Comparison of ENCODE assay signal across 9 mouse cellular contexts in the genomic region with DNA sequence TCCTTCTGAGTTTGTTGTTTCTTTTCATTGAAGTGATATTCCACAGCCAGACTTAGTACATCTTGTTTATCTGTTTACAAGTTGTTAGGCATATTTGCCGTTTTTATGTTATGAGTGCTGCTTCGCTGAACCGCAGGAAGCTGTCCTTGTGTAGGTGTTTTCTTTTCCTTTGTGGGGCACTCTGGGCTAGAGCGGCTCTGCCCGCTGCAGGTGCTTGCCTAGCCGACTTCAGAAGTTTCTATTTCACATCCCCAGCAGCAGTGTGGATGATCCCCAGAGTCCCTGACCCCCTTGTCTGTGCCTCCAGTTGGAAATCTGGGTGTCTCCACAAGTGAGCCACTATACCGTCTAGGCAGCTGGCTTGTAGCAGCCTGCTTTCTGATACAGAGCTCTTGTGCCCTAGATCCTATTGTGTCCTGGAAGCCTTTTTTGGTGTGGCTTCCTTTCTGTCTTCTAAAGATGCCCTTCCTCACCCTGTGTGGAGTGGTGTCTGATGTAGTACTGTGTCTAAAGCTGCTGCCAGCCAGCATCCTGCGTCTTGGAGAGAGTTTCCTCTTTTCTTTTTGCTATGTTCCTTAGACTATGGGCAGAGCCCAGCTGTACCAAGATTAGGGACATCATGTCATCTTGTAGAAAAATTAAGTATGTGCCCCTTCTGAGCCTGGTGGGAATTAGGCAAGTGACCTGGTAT.
A peak's percentile ranks its signal among the peaks of the same experiment; 100 is the strongest.
DNase-seq lines count a peak whose midpoint lies in the region; ATAC-seq and TF ChIP-seq lines count a peak whose summit lies in the region.
"Had no signal": no experiment of that assay in that cellular context is flagged by ENCODE, and none has a peak within 500 bp of the region (broad histone marks: within the 10 kb centered on the region; RNA-seq: fewer than 3 reads in every experiment).

No protein-coding gene starts in this region.

- H3K9ac ChIP-seq in CH12.LX (ENCODE audit: insufficient read depth, low read depth) = no peak overlapping the region
- H3K9ac ChIP-seq in heart, embryonic 13.5 days = peak overlapping the region; percentile 77
- H3K9ac ChIP-seq: forebrain, embryonic 13.5 days had no signal

- peaks cover 30 to 85% of the 10 kb centered on the region in 2 experiments for H3K4me1 ChIP-seq in CH12.LX (ENCODE audit: control insufficient read depth in 1 of 2, insufficient read depth in 2 of 2)
- H3K4me1 ChIP-seq in heart, embryonic 13.5 days = peaks cover 100% of the 10 kb centered on the region

- TF ChIP-seq CTCF in CH12.LX (conservative IDR thresholded peaks at IDR 0.05 in 1 of 2, IDR thresholded peaks at IDR 0.05 in 1 of 2; ENCODE audit: low read depth in 2 of 2, low read length in 2 of 2) = no peak

- H3K79me2 ChIP-seq in CH12.LX (replicated peaks; ENCODE audit: control insufficient read depth, extremely low read depth, insufficient read depth, poor library complexity, severe bottlenecking) = peaks cover 9% of the 10 kb centered on the region; the same call in 1 of the 2 replicates

- no peaks in the 10 kb centered on the region for H3K27me3 ChIP-seq in CH12.LX (replicated peaks)
- H3K27me3 ChIP-seq in heart, embryonic 13.5 days (replicated peaks) = no peaks in the 10 kb centered on the region
- H3K27me3 ChIP-seq: forebrain, embryonic 13.5 days had no signal

- no peak; the same call in 1 of the 2 replicates for TF ChIP-seq EP300 in CH12.LX (IDR thresholded peaks at IDR 0.05; ENCODE audit: low read length)

- dilution Hi-C loops in CH12.LX (cut with MboI; ENCODE audit: extremely low pct_ligation_motif_present, extremely low pct_unique_long_range_greater_than_20kb, low sequenced_read_pairs) = no loop called here

- no peaks in the 10 kb centered on the region for H3K9me3 ChIP-seq in CH12.LX (replicated peaks; ENCODE audit: low read length)
- H3K9me3 ChIP-seq in heart, embryonic 13.5 days = no peaks in the 10 kb centered on the region
- H3K9me3 ChIP-seq: forebrain, embryonic 13.5 days had no signal

- in situ Hi-C loops in CH12.LX (cut with MboI; ENCODE audit: low pct_ligation_motif_present, low pct_unique_long_range_greater_than_20kb, low sequenced_read_pairs) = no loop called here

- peaks cover 5 to 33% of the 10 kb centered on the region in 2 experiments for H3K36me3 ChIP-seq in CH12.LX (replicated peaks in 1 of 2; ENCODE audit: control insufficient read depth in 1 of 2, insufficient read depth in 1 of 2, low read length in 1 of 2)
- peaks cover 34% of the 10 kb centered on the region for H3K36me3 ChIP-seq in heart, embryonic 13.5 days

- DNase-seq in kidney, postnatal 10 days = peak; percentile 30
- no peak for DNase-seq in kidney, adult 9 months
- no peak for DNase-seq in CH12.LX (ENCODE audit: extremely low read depth)
- peak; percentile 59 for DNase-seq in naive thymus-derived CD4-positive, alpha-beta T cell, adult 2 months (ENCODE audit: low read depth)
- DNase-seq in right cerebral cortex, postnatal 36 days (ENCODE audit: low spot score in 2 of 2) = no peak
- DNase-seq in left cerebral cortex, adult 8-10 months (ENCODE audit: low spot score in 2 of 2) = no peak

- 58% methylated on average over 8 of the region's 8 CpGs for WGBS in heart, embryonic 13.5 days

- ATAC-seq in heart, embryonic 13.5 days (ENCODE audit: extremely low read depth, insufficient number of reproducible peaks, low FRiP score, low TSS enrichment) = no peak
- ATAC-seq: forebrain, embryonic 13.5 days; hindbrain, embryonic 16.5 days had no signal

- H3K4me3 ChIP-seq in CH12.LX (replicated peaks in 1 of 3; ENCODE audit: low read depth in 2 of 3, low read length in 2 of 3, poor library complexity in 1 of 3) = peak overlapping the region in 1 of 3 experiments; percentile 26
- H3K4me3 ChIP-seq in heart, embryonic 13.5 days = no peak overlapping the region
- H3K4me3 ChIP-seq: forebrain, embryonic 13.5 days had no signal

- TF ChIP-seq RAD21 in CH12.LX (IDR thresholded peaks at IDR 0.05; ENCODE audit: low read depth, low read length) = no peak

- H3K27ac ChIP-seq in CH12.LX (ENCODE audit: insufficient read depth, low read depth) = 0 out of 2 replicates have a peak overlapping the region, but pooled peaks have one; percentile 87
- peak overlapping the region; percentile 90 for H3K27ac ChIP-seq in heart, embryonic 13.5 days (replicated peaks)
- H3K27ac ChIP-seq: forebrain, embryonic 13.5 days had no signal

- peak overlapping the region; percentile 81 for H3K4me2 ChIP-seq in CH12.LX (ENCODE audit: insufficient read depth, low read depth, poor library complexity, severe bottlenecking)
- peak overlapping the region; percentile 53 for H3K4me2 ChIP-seq in heart, embryonic 13.5 days
- H3K4me2 ChIP-seq: forebrain, embryonic 13.5 days had no signal

- TF ChIP-seq POLR2A in CH12.LX (IDR thresholded peaks at IDR 0.05; ENCODE audit: low read depth, low read length) = no peak

TF ChIP-seq in CH12.LX, 34 proteins besides CTCF, POLR2A, EP300 and RAD21:
- TF ChIP-seq MAX (IDR thresholded peaks at IDR 0.05; ENCODE audit: low read length) (no peak), E2F4 (IDR thresholded peaks at IDR 0.05; ENCODE audit: insufficient replicate concordance, low read depth, low read length) (no peak), TCF12 (IDR thresholded peaks at IDR 0.05; ENCODE audit: low read depth, low read length) (0 out of 2 replicates have a peak, but pooled peaks have one; percentile 48), JUN (IDR thresholded peaks at IDR 0.05; ENCODE audit: insufficient read depth, low read depth, low read length) (no peak; the same call in 1 of the 2 replicates), SMC3 (IDR thresholded peaks at IDR 0.05; ENCODE audit: low read depth, low read length) (no peak), UBTF (IDR thresholded peaks at IDR 0.05; ENCODE audit: low read depth, low read length) (0 out of 2 replicates have a peak, but pooled peaks have one; percentile 38), TBP (conservative IDR thresholded peaks at IDR 0.05; ENCODE audit: low read depth, low read length) (no peak), USF2 (conservative IDR thresholded peaks at IDR 0.05; ENCODE audit: low read depth, low read length) (no peak), ZC3H11A (IDR thresholded peaks at IDR 0.05; ENCODE audit: low read depth, low read length) (no peak), CHD1 (IDR thresholded peaks at IDR 0.05; ENCODE audit: low read depth, low read length) (no peak), MXI1 (IDR thresholded peaks at IDR 0.05; ENCODE audit: low read depth, low read length) (no peak), GABPA (IDR thresholded peaks at IDR 0.05; ENCODE audit: insufficient replicate concordance, low read depth, low read length) (no peak), MYC (IDR thresholded peaks at IDR 0.05; ENCODE audit: low read depth, low read length) (no peak), ZKSCAN1 (IDR thresholded peaks at IDR 0.05; ENCODE audit: borderline replicate concordance, low read depth, low read length) (no peak), POLR2AphosphoS2 (IDR thresholded peaks at IDR 0.05; ENCODE audit: low read depth, low read length) (no peak), HCFC1 (IDR thresholded peaks at IDR 0.05; ENCODE audit: low read depth, low read length) (no peak), ETS1 (conservative IDR thresholded peaks at IDR 0.05; ENCODE audit: low read depth, low read length) (no peak)

Comparison
In these comparisons a context has a peak if more than half of its experiments do, and no peak if none do; other contexts are left out.
1. DNase-seq: peak in kidney, postnatal 10 days (single experiment) and naive thymus-derived CD4-positive, alpha-beta T cell, adult 2 months (single experiment); none in kidney, adult 9 months (single experiment), CH12.LX (single experiment), right cerebral cortex, postnatal 36 days (0 of 2) and left cerebral cortex, adult 8-10 months (0 of 2).